Mouse (Mus musculus) right cerebral cortex, adult 18-20 months (tissue): ENCODE measurements around the gene Tubb4a.

Experiments used
- DNase-seq: peaks from one replicate; pipeline ENCODE4 v3.0.0; 2022; ENCODE audit warnings: mixed read lengths

Tubb4a gene

DNA sequence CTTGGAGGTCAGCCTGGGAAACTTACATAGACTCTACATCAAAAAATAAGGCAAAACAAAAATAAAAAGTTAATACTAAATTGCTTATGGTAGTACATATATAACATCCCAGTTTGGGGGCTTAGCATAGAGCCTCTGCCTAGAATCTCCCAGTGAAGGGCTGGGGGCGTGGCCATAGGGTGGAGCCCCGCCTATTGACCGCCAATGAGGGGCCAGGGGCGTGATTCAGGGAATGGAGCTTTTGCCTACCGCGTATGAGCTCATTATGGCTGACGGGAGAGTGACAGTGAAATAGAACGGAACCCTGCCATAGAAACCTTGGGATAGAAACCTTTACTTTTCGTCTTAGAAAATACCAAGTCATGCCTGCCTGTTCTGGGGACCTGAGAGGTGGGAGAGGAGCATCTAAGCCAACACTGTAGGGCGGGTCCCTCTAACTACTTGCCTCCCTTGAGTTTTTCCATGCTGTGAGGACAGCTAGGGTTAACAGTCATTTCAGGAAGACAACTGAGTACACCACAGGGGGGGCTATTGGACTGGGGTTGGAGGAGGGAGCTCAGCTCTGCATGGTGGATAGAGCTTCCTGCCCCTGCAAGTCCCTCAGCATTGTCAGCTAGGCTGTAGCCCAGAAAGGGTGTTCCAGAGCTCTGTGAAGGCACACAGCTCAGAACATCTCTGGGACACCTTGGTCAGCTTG is 12.2 kb upstream of the Tubb4a start:
- DNase-seq = no peak

DNA sequence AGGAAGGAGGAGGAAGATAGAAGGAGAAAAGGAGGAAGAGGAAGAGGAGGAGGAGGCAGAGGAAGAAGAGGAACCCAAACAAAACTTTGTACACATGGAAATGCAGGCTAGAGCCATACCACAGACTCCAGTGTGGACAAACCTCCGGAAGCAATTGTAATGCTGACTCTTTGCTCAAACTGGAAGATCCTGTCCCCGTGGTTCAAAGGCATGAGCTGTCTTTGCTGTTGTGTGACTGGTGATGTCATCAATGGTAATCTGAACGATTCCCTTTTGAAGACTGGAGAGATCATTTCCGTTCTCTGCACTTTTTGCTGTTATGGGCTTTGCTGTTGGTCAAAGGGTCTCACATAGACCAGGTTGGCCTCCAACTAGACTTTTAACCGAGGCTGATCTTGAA is 10.7 kb upstream of the Tubb4a start:
- DNase-seq = no peak

DNA sequence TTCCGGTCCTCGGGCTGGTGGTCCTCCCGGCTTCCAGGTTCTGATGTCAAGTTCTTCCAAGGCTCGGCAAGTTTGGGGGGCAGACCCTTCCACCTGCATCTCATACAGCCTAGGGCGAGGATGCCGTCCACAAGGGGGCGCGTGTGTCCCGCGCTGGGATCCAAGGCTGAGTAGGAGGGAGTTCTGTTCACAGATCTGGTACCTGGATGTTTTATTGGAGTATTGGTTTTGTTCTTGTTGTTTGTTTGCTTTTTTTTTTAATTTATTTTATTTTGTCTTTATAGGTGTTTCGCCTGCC is 9.0 kb upstream of the Tubb4a start:
- peak; percentile 79 for DNase-seq

DNA sequence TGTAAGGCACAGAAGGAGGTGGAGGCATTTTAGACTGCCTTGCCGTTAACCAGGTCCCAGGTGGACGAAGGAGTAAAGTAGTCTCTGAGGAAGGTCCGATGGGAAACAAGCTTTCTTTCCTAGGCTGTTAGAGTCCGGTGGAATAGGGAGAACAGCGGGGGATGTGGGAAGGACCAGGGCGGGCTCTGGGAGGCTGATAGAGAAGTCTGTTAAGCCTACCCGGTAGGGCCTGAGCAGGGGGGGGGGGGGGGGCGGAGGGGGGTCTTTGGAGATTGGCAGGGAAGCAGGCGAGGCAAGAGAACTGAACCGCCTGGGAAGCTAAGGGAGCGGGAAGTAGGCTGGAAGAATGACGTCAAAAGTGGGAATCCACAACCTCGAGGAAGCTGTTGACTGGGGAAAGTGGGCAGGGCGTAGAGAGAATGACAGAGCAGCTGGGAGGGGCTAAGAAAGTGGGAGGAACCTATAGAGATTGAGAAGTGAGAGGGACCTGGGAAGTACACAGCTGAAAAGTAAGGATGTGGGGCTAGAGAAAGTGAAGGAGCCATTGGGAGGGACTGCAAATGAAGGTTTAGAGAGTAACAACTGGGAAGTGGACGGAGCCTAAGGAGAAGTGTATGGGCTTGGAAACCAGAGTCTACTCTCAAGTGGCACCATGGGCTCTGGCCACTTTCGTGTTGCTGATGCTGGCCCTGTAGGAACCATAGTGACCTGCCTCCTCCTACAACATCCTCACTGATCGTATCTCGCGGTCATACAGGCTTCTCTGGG is 8.5 kb upstream of the Tubb4a start:
- no peak for DNase-seq

DNA sequence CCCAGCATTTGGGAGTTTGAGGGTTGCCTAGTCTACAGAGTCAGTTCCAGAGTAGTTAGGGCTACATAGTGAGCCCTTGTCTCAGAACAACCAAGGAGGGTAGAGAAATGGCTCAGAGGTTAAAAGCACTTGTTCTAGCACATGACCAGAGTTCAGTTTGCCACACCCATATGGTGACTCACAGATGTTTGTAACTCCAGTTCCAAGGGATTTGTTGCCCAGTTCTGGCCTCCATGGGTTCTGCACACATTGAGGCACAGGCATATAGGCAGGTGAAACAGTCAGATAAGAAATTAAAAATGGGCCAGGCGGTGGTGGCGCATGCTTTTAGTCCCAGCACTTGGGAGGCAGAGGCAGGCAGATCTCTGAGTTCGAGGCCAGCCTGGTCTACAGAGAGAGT is 6.6 kb upstream of the Tubb4a start:
- DNase-seq = no peak

DNA sequence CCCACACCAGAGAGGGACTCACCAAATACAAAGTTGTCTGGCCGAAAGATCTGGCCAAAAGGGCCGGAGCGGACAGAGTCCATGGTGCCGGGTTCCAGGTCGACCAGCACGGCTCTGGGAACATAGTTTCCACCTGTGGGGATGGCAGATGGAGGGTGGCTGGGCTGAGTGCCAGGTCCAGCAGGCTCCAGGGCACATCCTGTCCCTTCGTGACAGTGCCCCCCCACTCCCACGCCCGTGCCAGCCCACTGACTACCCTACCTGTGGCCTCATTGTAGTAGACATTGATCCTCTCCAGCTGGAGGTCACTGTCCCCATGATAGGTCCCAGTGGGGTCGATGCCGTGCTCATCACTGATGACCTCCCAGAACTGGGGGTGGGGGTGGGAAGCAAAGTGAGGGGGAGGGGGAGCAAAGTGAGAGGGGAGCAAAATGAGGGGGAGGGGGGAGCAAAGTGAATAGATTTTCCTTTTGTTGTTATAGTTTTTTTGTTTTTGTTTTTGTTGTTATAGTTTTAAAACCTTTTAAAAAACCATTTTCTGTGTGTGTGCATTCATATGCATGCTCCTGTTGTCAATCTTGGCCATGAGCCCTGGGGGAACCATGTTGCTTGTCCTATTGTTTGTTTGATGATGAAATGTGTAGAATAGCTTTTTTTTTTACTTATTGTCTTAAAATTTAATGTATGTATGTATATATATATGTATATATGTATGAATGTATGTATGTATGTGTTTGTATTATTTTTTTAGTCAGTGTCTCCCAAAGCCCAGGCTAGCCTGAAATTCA is 1.4 kb downstream of the Tubb4a start:
- DNase-seq = no peak

DNA sequence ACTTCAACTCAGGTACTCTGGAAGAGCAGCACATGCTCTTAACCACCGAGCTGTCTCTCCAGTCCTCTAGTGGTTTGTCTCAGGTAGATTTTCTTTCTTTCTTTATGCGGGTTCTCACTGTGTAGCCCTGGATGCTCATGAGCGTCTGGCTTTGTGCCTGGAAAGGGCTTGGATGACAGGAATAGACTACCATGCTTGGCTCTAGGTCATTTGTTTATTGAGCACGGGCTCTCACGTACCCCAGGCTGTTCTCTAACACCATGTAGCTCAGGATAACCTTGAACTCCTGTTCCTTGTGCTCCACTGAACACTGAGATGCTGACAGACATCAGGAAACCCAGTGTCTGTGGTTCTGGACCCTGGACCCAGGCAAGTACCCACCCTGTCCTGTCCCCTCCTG is 5.1 kb downstream of the Tubb4a start:
- DNase-seq = no peak

DNA sequence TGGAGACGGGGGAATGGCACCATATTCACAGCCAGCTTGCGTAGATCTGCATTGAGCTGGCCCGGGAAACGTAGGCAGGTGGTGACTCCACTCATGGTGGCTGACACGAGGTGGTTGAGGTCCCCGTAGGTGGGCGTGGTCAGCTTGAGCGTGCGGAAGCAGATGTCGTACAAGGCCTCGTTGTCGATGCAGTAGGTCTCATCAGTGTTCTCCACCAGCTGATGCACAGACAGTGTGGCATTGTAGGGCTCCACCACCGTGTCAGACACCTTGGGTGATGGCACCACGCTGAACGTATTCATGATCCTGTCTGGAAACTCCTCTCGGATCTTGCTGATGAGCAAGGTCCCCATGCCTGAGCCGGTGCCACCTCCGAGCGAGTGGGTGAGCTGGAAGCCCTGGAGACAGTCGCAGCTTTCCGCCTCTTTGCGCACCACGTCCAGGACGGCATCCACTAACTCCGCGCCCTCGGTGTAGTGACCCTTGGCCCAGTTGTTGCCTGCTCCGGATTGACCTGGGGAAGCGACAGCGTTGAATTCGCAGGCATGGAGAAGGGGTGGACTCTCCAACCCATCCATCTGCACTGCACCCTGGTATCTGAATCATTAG is 6.2 kb downstream of the Tubb4a start:
- no peak for DNase-seq

DNA sequence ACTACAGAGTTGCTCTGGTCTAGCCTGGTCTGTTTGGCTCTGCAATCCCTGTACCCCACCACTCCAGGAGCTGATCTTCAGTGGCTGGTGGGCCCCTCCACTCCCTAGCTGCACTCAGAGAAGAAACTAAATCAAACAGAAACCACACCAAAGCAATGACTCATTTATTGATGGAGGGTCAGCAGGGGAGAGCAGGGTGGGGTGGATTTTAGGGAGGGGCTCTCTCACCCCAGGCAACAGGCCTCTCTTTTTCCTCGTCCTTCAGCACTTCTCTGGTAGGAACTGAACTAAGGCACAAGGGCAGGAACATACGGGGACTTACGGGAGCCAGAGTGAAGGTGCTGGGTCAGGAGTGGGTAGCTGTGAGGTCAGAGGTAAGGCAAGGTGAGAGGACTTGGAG is 7.7 kb downstream of the Tubb4a start:
- no peak for DNase-seq

DNA sequence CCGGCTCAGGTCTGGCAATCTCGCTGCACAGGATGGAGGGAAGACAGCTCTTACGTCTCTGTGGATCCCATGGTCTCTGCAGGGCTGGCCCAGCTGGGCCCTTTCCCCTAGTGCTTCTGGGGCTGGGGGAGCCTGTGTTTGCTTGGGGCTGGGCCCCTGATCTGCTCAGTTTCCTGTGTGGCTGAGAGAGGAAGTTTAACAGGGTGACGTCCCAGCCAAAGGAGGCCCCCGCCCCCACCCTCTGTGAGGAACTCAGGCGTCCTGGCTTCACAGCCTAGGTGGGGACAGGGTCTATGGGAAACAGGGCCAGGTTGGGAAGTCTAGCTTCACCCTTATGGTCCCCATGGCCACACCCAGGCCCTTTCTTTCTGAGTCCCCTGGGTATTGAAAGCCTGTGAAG is 9.2 kb downstream of the Tubb4a start, which contains the start of gene Dennd1c:
Gene Dennd1c (minus strand): TSS at position 179 of the 400 bp plus-strand sequence.
- no peak for DNase-seq

DNA sequence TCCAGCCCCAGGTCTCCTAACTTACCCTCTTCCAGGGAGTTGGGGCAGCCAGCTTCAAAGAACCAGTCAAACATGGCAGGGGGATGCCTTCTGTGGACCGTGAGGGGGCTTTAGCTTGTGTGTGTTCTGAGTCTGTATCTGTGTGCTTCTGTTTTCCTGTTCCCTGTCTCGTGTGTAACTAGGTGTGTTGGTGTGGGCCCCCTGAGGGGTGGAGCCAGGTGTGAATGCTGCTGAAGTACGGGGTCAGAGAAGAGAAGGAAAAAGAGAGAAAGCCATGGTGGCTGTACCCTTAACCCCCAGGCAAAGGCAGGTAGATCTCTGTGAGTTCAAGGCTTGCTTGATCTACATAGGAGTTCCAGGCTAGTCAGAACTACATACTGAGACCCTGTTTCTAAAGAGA is 10.7 kb downstream of the Tubb4a start:
- no peak for DNase-seq

DNA sequence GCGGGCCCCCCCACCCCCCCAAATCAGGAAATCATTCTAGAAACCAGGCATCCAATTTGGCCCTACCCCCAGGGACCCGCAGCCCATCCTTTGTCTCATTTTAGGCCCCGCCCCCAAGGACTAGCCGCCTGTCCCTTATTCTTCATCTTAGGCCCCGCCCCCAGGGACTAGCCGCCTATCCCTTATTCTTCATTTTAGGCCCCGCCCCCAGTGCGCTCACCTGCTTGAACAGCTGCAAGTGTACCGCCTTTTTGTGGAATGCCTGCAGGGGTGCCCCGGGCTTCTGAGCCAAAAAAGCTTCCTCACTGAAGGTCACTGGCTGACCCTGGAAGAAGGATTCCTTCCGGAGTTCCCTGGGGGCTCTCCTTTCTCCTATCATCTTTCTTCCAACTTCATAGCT is 16.9 kb downstream of the Tubb4a start:
- DNase-seq = no peak

DNA sequence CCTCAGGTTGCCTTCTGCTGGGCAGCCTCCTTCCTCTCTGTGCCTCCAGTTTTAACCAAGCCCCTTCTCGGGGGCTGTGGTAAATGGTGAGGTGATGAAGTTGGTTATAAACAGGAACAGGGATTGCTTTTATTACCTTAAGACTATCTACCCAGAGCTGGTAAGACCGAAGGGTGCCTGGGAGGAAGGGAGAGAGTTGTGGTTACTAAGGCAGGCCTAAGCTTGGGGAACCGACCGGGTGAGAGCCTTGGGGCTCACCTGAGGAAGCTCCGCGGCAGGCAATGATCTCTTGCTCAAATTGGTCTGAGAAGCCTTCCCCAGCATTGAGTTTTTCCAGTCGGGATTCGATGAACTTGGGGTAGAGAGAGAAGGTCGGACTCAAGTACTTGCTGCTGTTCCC is 17.3 kb downstream of the Tubb4a start:
- DNase-seq = no peak

DNA sequence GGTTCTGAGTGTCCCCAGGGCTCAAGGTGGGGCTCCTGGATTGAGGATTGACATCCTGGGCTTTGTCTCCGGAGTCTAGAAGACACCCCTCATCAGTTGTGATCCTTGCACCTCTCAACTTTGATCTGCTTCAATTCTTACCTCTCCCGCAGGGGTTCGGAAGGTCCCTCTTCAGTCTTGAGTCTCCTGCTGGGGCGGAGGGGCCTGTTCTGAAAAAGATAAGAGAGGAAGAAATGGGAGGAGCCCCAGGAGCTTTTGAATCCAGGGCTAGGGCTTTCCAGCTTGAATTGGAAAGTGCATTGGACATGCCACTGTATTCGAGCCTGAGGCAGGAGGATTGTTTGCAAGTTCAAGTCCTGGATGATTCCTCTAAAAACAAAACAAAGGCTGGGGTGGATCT is 20.7 kb downstream of the Tubb4a start:
- no peak for DNase-seq

DNA sequence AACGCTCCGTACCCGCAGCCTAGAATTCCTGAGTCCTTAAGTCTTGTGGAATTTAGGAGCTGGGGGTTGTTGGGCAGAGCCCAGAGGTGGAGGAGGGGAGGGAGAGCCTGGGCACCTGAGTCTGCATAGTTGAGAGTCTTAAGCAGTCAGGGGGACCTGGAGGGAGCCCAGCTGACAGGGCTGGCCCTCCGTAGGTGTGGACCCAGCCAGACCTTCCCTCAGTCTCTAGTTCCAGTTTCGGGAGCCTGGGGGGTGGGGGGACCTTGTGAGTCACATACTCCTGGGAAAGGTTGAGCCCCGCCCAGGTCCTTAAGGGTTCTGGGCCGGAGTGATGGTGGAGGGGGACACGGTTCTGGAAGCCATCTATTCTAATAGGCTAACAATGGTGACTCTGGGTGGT is 24.6 kb downstream of the Tubb4a start:
- no peak for DNase-seq

DNA sequence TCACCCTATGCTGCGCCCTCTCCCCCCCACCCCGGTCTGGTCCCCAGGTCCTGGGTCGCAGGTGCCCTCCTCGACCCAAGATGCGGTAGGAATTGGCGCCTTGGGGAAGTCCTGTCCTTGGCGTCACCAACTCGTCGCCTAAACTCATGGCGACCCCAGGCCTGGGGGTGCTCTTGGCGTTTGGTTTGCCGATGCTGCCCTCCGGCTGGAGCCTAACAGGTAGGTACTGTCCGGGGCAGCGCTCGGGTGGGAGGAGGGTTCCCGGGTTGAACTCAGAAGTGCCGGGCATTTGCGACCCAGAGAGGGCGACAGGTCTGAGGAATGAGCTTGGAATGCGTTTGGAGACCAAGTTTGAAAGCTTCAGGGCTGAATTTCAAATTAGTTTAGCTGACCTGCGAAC is 25.0 kb downstream of the Tubb4a start:
- DNase-seq = no peak

DNA sequence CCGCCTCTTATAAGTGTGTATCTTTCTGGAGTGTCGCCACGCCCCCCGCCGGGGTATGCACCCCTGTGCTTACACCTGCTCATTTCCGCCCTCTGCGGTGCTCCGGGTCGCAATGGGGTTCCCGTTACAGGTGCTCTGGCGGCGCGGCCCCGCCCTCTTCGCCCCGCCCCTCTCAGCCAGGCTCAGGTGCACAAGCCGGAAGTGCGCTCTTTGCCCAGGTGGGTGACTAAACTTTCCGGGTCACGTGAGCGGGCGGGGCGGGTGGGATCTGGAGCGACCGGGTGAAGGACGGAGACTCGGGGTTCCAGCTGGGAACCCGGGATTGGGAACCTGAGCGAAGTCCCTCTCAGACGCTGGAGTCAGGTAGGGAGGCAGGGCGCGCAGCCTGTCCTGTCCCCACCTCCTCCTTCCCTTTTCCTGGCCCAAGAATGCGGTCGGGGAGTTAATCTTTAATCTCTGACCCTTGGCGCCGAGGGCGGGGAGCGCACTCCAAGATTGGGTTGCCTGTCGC is 25.5 kb downstream of the Tubb4a start:
- DNase-seq = no peak

DNA sequence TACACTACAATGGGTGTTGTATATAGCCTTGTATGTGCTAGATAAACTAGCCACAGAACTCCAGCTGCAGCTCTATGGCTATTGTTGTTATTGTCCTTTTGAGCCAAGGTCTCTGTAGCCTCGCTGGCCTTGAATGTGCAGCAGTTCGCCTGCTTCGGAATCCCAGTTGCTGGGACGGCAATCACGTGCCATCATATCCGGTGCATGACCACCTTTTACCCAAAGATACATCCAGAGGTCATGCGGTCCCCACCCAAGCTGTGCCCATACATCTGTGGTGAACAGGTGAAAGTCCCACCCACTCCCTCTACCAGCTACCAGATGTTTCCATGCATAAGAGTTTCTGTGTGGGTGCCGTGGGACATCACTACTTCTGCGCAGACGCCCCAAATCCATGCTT is 26.5 kb downstream of the Tubb4a start:
- no peak for DNase-seq

DNA sequence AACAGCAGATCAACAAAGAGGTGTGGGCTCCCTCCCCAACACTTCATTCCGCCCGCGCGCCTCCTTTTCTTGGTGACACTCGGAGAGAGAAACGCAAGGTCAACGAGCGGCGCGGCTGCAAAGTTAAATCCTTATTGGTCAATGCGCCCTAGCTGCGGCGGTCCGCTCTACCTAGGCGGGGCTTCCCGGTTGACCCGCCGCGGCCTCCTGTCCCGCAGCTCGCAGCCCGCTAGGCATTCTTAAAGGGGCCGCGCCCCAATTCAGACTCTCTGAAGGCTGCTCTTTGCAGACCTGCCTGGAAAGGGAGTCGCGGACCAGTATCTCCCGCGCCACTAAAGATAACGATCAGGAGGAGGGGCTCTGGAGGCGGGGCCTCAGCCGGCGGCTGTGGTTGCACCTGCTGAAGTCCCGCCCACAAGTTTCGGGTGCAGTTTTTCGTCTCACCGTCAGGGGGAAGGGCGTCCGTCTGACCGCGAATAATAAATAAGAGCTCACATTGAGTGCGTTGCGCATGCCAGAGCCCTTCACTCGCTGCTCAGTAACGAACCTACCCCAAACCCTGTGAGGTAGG is 27.3 kb downstream of the Tubb4a start:
- DNase-seq = peak; percentile 97

DNA sequence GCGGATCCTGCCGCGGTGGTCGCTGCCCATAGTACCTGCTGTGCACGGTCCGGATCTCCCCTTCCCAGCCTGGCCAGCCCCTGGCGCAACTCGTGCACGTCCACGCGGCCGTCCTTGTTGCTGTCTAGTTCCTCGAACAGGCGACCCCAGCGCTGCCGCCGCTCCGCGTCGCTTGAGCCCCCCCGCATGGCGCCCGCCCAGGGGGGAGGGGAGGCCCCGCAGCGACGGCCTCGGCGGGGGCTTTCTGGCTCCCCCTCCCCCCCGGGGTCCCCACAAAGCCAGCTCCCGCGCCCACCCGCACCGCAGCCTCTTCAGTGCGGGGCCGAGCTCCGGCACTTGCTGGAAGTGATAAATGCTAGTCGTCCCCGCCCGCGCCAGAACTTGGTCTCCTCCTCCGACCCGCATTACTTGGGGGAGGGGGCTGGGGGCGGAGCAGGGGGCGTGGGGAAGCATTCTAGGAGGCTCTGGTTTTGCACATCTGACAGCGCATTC is 28.1 kb downstream of the Tubb4a start, which contains the start of gene Slc25a23:
Gene Slc25a23 (minus strand): TSS at position 378 of the 492 bp plus-strand sequence.
- DNase-seq = peak; percentile 82

DNA sequence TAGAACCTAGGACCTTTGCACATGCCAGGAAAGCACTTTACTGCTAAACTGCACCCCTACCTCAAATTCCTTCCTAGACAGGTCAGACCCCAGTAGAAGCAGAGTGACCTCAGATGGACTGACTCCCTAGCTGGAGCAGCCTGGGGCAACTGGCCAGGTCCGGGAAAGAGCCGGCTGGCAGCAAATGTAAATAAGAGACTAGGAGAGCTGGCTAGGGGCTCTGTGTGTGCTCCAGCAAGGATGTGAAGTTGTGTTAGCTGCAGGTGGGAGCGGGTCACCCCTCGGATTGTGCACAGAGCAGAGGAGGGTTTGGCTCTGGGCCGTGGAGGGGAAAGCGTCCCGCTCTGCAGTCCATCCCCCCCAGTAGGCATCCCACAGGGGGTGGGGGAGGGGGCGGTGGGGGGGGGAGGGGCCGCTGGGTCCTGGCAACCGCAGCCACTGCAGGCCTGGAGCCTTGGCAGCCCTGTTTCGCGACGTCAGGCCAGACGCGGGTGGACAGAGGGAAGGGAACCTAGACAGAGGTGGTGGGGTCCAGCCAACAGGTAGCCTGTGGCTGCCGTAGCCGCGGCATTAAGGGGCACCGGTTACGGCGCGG is 28.6 kb downstream of the Tubb4a start, which contains the start of gene Crb3:
Gene Crb3 (plus strand): TSS at position 215 of the 595 bp plus-strand sequence.
- DNase-seq = peak; percentile 25

DNA sequence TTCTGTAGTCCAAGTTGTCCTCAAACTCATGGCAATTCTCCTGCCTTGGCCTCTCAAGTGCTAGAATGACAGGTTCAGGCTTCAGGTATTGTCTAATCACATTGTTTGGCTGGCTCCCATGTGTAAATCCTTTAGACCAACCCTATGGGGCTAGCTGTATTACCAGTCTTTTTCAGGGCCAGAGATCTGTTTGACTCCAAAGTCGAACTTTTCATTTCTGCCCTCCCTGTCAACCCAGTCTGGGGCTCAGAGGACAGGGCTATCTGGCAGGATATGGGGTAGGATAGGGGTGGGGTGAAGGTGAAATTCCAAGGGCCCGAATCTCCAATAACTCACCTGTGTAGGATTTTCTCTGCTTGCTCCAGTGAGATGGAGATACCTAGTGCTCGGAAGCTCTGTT is 31.3 kb downstream of the Tubb4a start:
- DNase-seq = no peak
